Mouse (Mus musculus) intestine, postnatal 0 days (tissue): Measurements from ENCODE around the gene Gm21861. TPM values are rescaled to one million over a fixed set of nuclear protein-coding genes. Genes with fewer than 3 reads are reported as not detected.
"Not testable (repeated sequence)": the region's sequence is repeated elsewhere in the genome, so short reads cannot be mapped to it uniquely, and the experiment has no call there.

Experiments
- ATAC-seq: fragments of 200-750 bp; cut with Nextera tagmentation; 2 replicates; pipeline ENCODE4 v1.8.0; 2017; ENCODE audit warnings: mild to moderate bottlenecking, moderate TSS enrichment, moderate library complexity
- H3K27ac ChIP-seq: fragments of 300-500 bp; sonication (generic); 2 replicates; pipeline ENCODE4 v1.5.1; 2014; ENCODE audit warnings: mild to moderate bottlenecking, low read depth, low read length, moderate library complexity
- H3K27me3 ChIP-seq: fragments of 300-500 bp; sonication (generic); replicated peaks from 2 replicates; pipeline ENCODE4 v1.6.1; 2014; ENCODE audit warnings: low read length, mixed read lengths; ENCODE audit not compliant: control insufficient read depth, insufficient read depth
- H3K36me3 ChIP-seq: fragments of 300-500 bp; sonication (generic); 2 replicates; pipeline ENCODE4 v1.6.1; 2014; ENCODE audit warnings: mild to moderate bottlenecking, moderate library complexity; ENCODE audit not compliant: control insufficient read depth, insufficient read depth
- H3K4me1 ChIP-seq: fragments of 300-500 bp; sonication (generic); replicated peaks from 2 replicates; pipeline ENCODE4 v1.6.1; 2014; ENCODE audit warnings: antibody characterized with exemption, low read length, mixed read lengths; ENCODE audit not compliant: control insufficient read depth, insufficient read depth
- H3K4me2 ChIP-seq: fragments of 300-500 bp; sonication (generic); replicated peaks from 2 replicates; pipeline ENCODE4 v1.6.1; 2014; ENCODE audit warnings: low read depth, mild to moderate bottlenecking, moderate library complexity
- H3K4me3 ChIP-seq: fragments of 300-500 bp; sonication (generic); 2 replicates; pipeline ENCODE4 v1.5.1; 2014; ENCODE audit warnings: low read depth, low read length
- H3K9ac ChIP-seq: fragments of 300-500 bp; sonication (generic); 2 replicates; pipeline ENCODE4 v1.6.1; 2014; ENCODE audit warnings: mild to moderate bottlenecking, low read depth, low read length
- H3K9me3 ChIP-seq: fragments of 300-500 bp; sonication (generic); 2 replicates; pipeline ENCODE4 v1.6.1; 2016; ENCODE audit warnings: mixed run types; ENCODE audit not compliant: control insufficient read depth
- WGBS: fragments of 180-500 bp; shearing (Covaris S2); extraction: QIAGEN DNeasy Blood & Tissue Kit; methylation state at CpG from one replicate; pipeline ENCODE4 v1.1.7; 2014; 5-methylcytosine and 5-hydroxymethylcytosine counted together
- polyA plus RNA-seq: library from polyadenylated mRNA; unstranded; fragments of >200 nt; fragmentation: Nextera tagmentation; extraction: Ambion mirVana; gene quantifications from 2 replicates; pipeline ENCODE4 v1.2.1, GENCODE M21; 2015

Gene Gm21861
- polyA plus RNA-seq, result not detected in 2 replicates

GRCm38 (mm10) chrY:58814497-58814896 is at the start of gene Gm21861:
TSS of gene Gm21861 (minus strand) at chrY:58814597.
- not testable (repeated sequence) for H3K27ac ChIP-seq, H3K4me3 ChIP-seq, H3K9me3 ChIP-seq, H3K4me1 ChIP-seq, H3K27me3 ChIP-seq, ATAC-seq, H3K4me2 ChIP-seq, H3K36me3 ChIP-seq, H3K9ac ChIP-seq
- no CpG with 5 or more reads among the region's 7 CpGs for WGBS
